ENCODE assay signal across 26 mouse cellular contexts in genomic region chr5:42687176-42687575, GRCm38 (mm10).
"Had no signal": no experiment of that assay in that cellular context is flagged by ENCODE, and none has a peak within 500 bp of the region (broad histone marks: within the 10 kb centered on the region; RNA-seq: fewer than 3 reads in every experiment).

No protein-coding gene starts in this region.

- H3K4me3 ChIP-seq: heart, embryonic 13.5 days; heart, embryonic 15.5 days; hindbrain, embryonic 13.5 days; hindbrain, embryonic 15.5 days; kidney, embryonic 15.5 days; limb, embryonic 10.5 days; limb, embryonic 12.5 days; liver, embryonic 12.5 days had no signal

- H3K4me1 ChIP-seq: heart, embryonic 13.5 days; heart, embryonic 15.5 days; hindbrain, embryonic 13.5 days; kidney, embryonic 15.5 days; limb, embryonic 10.5 days; limb, embryonic 12.5 days; liver, embryonic 12.5 days had no signal

- H3K9me3 ChIP-seq: heart, embryonic 13.5 days; heart, embryonic 15.5 days; hindbrain, embryonic 13.5 days; hindbrain, embryonic 15.5 days; kidney, embryonic 15.5 days; limb, embryonic 10.5 days; limb, embryonic 12.5 days; liver, embryonic 12.5 days had no signal

- DNase-seq: gastrocnemius, postnatal 14 days; gastrocnemius, postnatal 36 days; heart, adult 18-20 months; heart, postnatal 14 days; heart, postnatal 36 days; kidney, adult 11 months; kidney, adult 2 months; kidney, adult 9 months; kidney, postnatal 14 days; kidney, postnatal 36 days; layer of hippocampus, adult 9-11 months; layer of hippocampus, postnatal 36 days; liver had no signal

- H3K27ac ChIP-seq: heart, embryonic 13.5 days; heart, embryonic 15.5 days; hindbrain, embryonic 13.5 days; hindbrain, embryonic 15.5 days; hindbrain, postnatal 0 days; kidney, embryonic 15.5 days; kidney, postnatal 0 days; limb, embryonic 10.5 days; limb, embryonic 12.5 days; liver, embryonic 12.5 days; liver, embryonic 14.5 days had no signal

- H3K27me3 ChIP-seq: heart, embryonic 13.5 days; heart, embryonic 15.5 days; hindbrain, embryonic 13.5 days; hindbrain, embryonic 15.5 days; kidney, embryonic 15.5 days; limb, embryonic 12.5 days; liver, embryonic 12.5 days had no signal

- H3K4me2 ChIP-seq: heart, embryonic 11.5 days; heart, embryonic 13.5 days; heart, embryonic 15.5 days; hindbrain, embryonic 13.5 days; hindbrain, embryonic 15.5 days; kidney, embryonic 15.5 days; limb, embryonic 12.5 days; liver, embryonic 12.5 days had no signal

- H3K9ac ChIP-seq: heart, embryonic 13.5 days; heart, embryonic 15.5 days; hindbrain, embryonic 13.5 days; hindbrain, embryonic 15.5 days; kidney, embryonic 15.5 days; limb, embryonic 12.5 days; liver, embryonic 12.5 days; liver, embryonic 14.5 days had no signal

- H3K36me3 ChIP-seq: heart, embryonic 13.5 days; heart, embryonic 15.5 days; hindbrain, embryonic 13.5 days; hindbrain, embryonic 15.5 days; kidney, embryonic 15.5 days; limb, embryonic 10.5 days; limb, embryonic 12.5 days; liver, embryonic 12.5 days had no signal

- ATAC-seq: hindbrain, postnatal 0 days; intestine, embryonic 16.5 days; liver, embryonic 12.5 days had no signal
